Mouse (Mus musculus) olfactory bulb, adult 2 months (tissue): Measurements from ENCODE around the gene Foxp1.

Experiments
- CTCF ChIP-seq: fragments of 200-500 bp; IDR thresholded peaks from 2 replicates; pipeline ENCODE4 v1.5.1; 2012; ENCODE audit warnings: low read depth, mild to moderate bottlenecking, low read length, moderate library complexity; ENCODE audit not compliant: insufficient read depth
- POLR2A ChIP-seq: fragments of 200-500 bp; IDR thresholded peaks from 2 replicates; pipeline ENCODE4 v1.6.1; 2012; ENCODE audit warnings: mild to moderate bottlenecking, low read depth, low read length, moderate library complexity; ENCODE audit not compliant: insufficient read depth

- TF ChIP-seq POLR2A: no peak
- no peak for TF ChIP-seq CTCF
Measured at GRCm38 (mm10) chr6:99084956-99085355, 437.6 kb downstream of the Foxp1 start.
